Mouse (Mus musculus) bone marrow macrophage, adult 2 months (primary cell): ENCODE measurements around the gene Ripply1.

Experiments used
- CTCF ChIP-seq: IDR thresholded peaks from 2 replicates; pipeline ENCODE4 v1.5.1; 2012; ENCODE audit warnings: low read depth, mild to moderate bottlenecking, low read length, moderate library complexity
- POLR2A ChIP-seq: IDR thresholded peaks from 2 replicates; pipeline ENCODE4 v1.6.1; 2012; ENCODE audit warnings: mild to moderate bottlenecking, low read depth, low read length, borderline replicate concordance

- TF ChIP-seq POLR2A (no peak), CTCF (no peak)
These were observed 30.3 kb downstream of the Ripply1 start for GRCm38 (mm10) chrX:139751855-139752254.
